Mouse (Mus musculus): ENCODE data around the gene Gkn1.

GRCm38 (mm10) chr6:87386681-87387080 is 35.9 kb upstream of the Gkn1 start:
- TF ChIP-seq POLR2A (IDR thresholded peaks at IDR 0.05; ENCODE audit: insufficient read length, low read depth) (no peak), POLR2AphosphoS2 (IDR thresholded peaks at IDR 0.05; ENCODE audit: insufficient read length, low read depth) (no peak), MYOD1 (IDR thresholded peaks at IDR 0.05; ENCODE audit: control insufficient read depth in 1 of 3, insufficient read length in 2 of 3, low read depth in 2 of 3) (no peak), TCF12 (IDR thresholded peaks at IDR 0.05; ENCODE audit: insufficient read depth, poor library complexity, severe bottlenecking) (no peak), MAX (IDR thresholded peaks at IDR 0.05; ENCODE audit: low read depth) (no peak), TCF3 (IDR thresholded peaks at IDR 0.05; ENCODE audit: insufficient read length, low read depth) (no peak), USF1 (IDR thresholded peaks at IDR 0.05; ENCODE audit: low read depth) (no peak), E2F4 (IDR thresholded peaks at IDR 0.05; ENCODE audit: insufficient read depth) (no peak)
